Comparison of ENCODE assay signal across 8 mouse cellular contexts in the genomic region with DNA sequence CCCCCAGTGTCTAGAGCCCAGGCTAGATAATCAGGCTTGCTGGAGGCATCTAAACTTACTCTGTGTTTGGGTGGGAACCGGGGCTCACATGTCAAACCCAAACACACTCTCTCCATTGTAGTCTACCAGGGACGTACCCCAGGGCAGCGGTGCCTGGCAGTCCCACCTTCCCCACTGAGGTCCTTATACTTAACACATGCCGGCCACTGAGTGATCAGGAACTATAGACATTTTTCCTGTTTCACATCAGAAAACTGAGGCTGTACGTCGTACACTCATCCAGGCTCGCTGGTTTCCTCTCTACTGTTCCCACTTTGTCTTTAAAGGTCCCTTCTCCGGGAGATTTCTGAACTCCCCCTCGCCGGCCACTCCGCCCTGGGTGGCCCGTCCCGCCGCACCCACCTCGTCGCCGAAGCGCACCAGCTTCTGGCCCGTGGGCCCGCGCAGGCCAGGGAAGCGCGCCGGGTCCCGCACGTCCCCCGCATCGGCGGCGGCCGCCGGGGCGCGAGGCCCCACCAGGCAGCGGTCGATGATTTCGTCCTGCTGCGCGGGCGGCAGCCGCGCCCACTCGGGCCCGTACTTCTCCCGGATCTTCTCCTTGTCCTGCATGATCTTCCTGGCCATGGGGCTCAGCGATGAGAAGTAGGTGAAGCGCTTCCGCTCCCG. TPM values are rescaled to one million over a fixed set of nuclear protein-coding genes. Genes with fewer than 3 reads are reported as not detected.
DNase-seq lines count a peak whose midpoint lies in the region; ATAC-seq and TF ChIP-seq lines count a peak whose summit lies in the region.

No protein-coding gene starts in this region.

- H3K9ac ChIP-seq in heart, embryonic 15.5 days = peak overlapping the region; percentile 97
- H3K9ac ChIP-seq in liver, embryonic 14.5 days (replicated peaks) = peak overlapping the region; percentile 79
- peak overlapping the region; percentile 98 for H3K9ac ChIP-seq in stomach, embryonic 15.5 days

- DNase-seq in cerebellum, adult 2 months = no peak
- no peak for DNase-seq in cerebellum, adult 11-12 months
- peak; percentile 21 for DNase-seq in thymus, postnatal 4 days
- no peak for DNase-seq in thymus, postnatal 0 days (ENCODE audit: low spot score)
- no peak for DNase-seq in liver, embryonic 14.5 days (ENCODE audit: low read depth in 3 of 3, low spot score in 3 of 3)

- under 1% methylated on average over 49 of the region's 49 CpGs for WGBS in cerebellum, adult 2 months
- WGBS in heart, embryonic 15.5 days = under 1% methylated on average over 43 of the region's 49 CpGs
- WGBS in liver, embryonic 14.5 days (ENCODE audit: insufficient replicate concordance) = under 1% methylated on average over 48 of the region's 49 CpGs
- 0% methylated on average over 47 of the region's 49 CpGs for WGBS in stomach, embryonic 15.5 days

- H3K4me3 ChIP-seq in cerebellum, adult 2 months (replicated peaks; ENCODE audit: insufficient read depth, low read depth, low read length) = peak overlapping the region; percentile 62
- H3K4me3 ChIP-seq in heart, embryonic 15.5 days = peak overlapping the region; percentile 86
- H3K4me3 ChIP-seq in liver, embryonic 14.5 days (ENCODE audit: insufficient read depth in 1 of 2, low read depth in 2 of 2, low read length in 2 of 2) = peak overlapping the region; percentile 72 to 78
- peak overlapping the region; percentile 87 for H3K4me3 ChIP-seq in stomach, embryonic 15.5 days (replicated peaks)

- TF ChIP-seq POLR2A in cerebellum, adult 2 months (IDR thresholded peaks at IDR 0.05; ENCODE audit: borderline replicate concordance, insufficient read depth, low read length) = no peak

- H3K4me2 ChIP-seq in heart, embryonic 15.5 days = peak overlapping the region; percentile 70
- peak overlapping the region; percentile 88 for H3K4me2 ChIP-seq in liver, embryonic 14.5 days (ENCODE audit: low read depth)
- peak overlapping the region; percentile 76 for H3K4me2 ChIP-seq in stomach, embryonic 15.5 days

- no peaks in the 10 kb centered on the region for H3K9me3 ChIP-seq in heart, embryonic 15.5 days (replicated peaks)
- H3K9me3 ChIP-seq in liver, embryonic 14.5 days (ENCODE audit: control insufficient read depth, low read length) = no peaks in the 10 kb centered on the region
- H3K9me3 ChIP-seq in stomach, embryonic 15.5 days = no peaks in the 10 kb centered on the region

- no peaks in the 10 kb centered on the region for H3K36me3 ChIP-seq in heart, embryonic 15.5 days
- no peaks in the 10 kb centered on the region for H3K36me3 ChIP-seq in liver, embryonic 14.5 days (replicated peaks; ENCODE audit: control insufficient read depth, insufficient read depth, low read depth)
- H3K36me3 ChIP-seq in stomach, embryonic 15.5 days = no peaks in the 10 kb centered on the region

- peaks cover 6% of the 10 kb centered on the region; the same call in 1 of the 2 replicates for H3K4me1 ChIP-seq in cerebellum, adult 2 months (ENCODE audit: control insufficient read depth, insufficient read depth, low read length)
- H3K4me1 ChIP-seq in heart, embryonic 15.5 days (replicated peaks) = peaks cover 51% of the 10 kb centered on the region
- peaks cover 26 to 42% of the 10 kb centered on the region in 2 experiments for H3K4me1 ChIP-seq in liver, embryonic 14.5 days (replicated peaks; ENCODE audit: control insufficient read depth in 2 of 2, insufficient read depth in 2 of 2, low read length in 1 of 2)
- peaks cover 40% of the 10 kb centered on the region for H3K4me1 ChIP-seq in stomach, embryonic 15.5 days

- no peak for TF ChIP-seq EP300 in liver, embryonic 14.5 days (IDR thresholded peaks at IDR 0.05; ENCODE audit: low read depth)

- ATAC-seq in heart, embryonic 15.5 days (replicated peaks; ENCODE audit: insufficient number of reproducible peaks, insufficient read depth, low FRiP score, low read depth) = peak; percentile 19; the same call in 1 of the 2 replicates
- peak; percentile 33 for ATAC-seq in liver, embryonic 14.5 days (ENCODE audit: insufficient read depth)
- peak; percentile 23; the same call in 1 of the 2 replicates for ATAC-seq in stomach, embryonic 15.5 days (ENCODE audit: insufficient read depth, low FRiP score, low read depth)
- no peak for ATAC-seq in megakaryocyte-erythroid progenitor cell, adult 5-6 weeks (replicated peaks; ENCODE audit: low FRiP score, low TSS enrichment, poor library complexity, severe bottlenecking)

- H3K27ac ChIP-seq in cerebellum, adult 2 months (ENCODE audit: insufficient read depth, low read length) = peak overlapping the region; percentile 25; the same call in 1 of the 2 replicates
- H3K27ac ChIP-seq in heart, embryonic 15.5 days = peak overlapping the region; percentile 96
- peak overlapping the region; percentile 27; the same call in 1 of the 2 replicates for H3K27ac ChIP-seq in liver, embryonic 14.5 days
- peak overlapping the region; percentile 92 for H3K27ac ChIP-seq in stomach, embryonic 15.5 days

- H3K27me3 ChIP-seq in cerebellum, adult 2 months (ENCODE audit: control insufficient read depth, insufficient read depth, low read length) = no peaks in the 10 kb centered on the region
- no peaks in the 10 kb centered on the region for H3K27me3 ChIP-seq in heart, embryonic 15.5 days
- no peaks in the 10 kb centered on the region for H3K27me3 ChIP-seq in liver, embryonic 14.5 days (ENCODE audit: control insufficient read depth, insufficient read depth, low read length)
- H3K27me3 ChIP-seq in stomach, embryonic 15.5 days (replicated peaks) = no peaks in the 10 kb centered on the region

- TF ChIP-seq CTCF in cerebellum, adult 2 months (IDR thresholded peaks at IDR 0.05; ENCODE audit: borderline replicate concordance, insufficient read depth, low read depth, low read length) = no peak
- no peak for TF ChIP-seq CTCF in liver, embryonic 14.5 days (IDR thresholded peaks at IDR 0.05; ENCODE audit: low read depth)

RNA-seq across cellular contexts. Expression of a gene that starts 0.6 kb away (rescaled TPM):
- 63.8 and 67.8 TPM in 2 replicates for polyA plus RNA-seq in cerebellum, adult 2 months (2012; rRNA removed)
- polyA plus RNA-seq in thymus, postnatal 0 days (2015; fragmentation: Nextera tagmentation; extraction: Ambion mirVana) = 6.7 and 6.9 TPM in 2 replicates
- polyA plus RNA-seq in heart, embryonic 15.5 days (2015; fragmentation: Nextera tagmentation; extraction: Ambion mirVana) = 40.9 and 49.2 TPM in 2 replicates
- polyA plus RNA-seq in liver, embryonic 14.5 days (2012; rRNA removed) = 8.2 and 8.7 TPM in 2 replicates
- polyA plus RNA-seq in liver, embryonic 14.5 days (2014; fragmentation: Nextera tagmentation; extraction: Ambion mirVana) = 5.5 and 7.7 TPM in 2 replicates
- 25.1 and 26.5 TPM in 2 replicates for polyA plus RNA-seq in stomach, embryonic 15.5 days (2015; fragmentation: Nextera tagmentation; extraction: Ambion mirVana)
- total RNA-seq in megakaryocyte-erythroid progenitor cell, adult 5-6 weeks (2014; fragmentation: Nextera tagmentation) = 33.5 and 34.7 TPM in 2 replicates
- 3.7 and 4.4 TPM in 2 replicates for total RNA-seq in megakaryocyte-erythroid progenitor cell, adult 5-6 weeks (2017)

RNA-seq across cellular contexts. Expression of a gene that starts 59.2 kb away (rescaled TPM):
- 39.1 and 41.6 TPM in 2 replicates for polyA plus RNA-seq in cerebellum, adult 2 months (2012; rRNA removed)
- 50.8 and 54.3 TPM in 2 replicates for polyA plus RNA-seq in thymus, postnatal 0 days (2015; fragmentation: Nextera tagmentation; extraction: Ambion mirVana)
- polyA plus RNA-seq in heart, embryonic 15.5 days (2015; fragmentation: Nextera tagmentation; extraction: Ambion mirVana) = 24.3 and 29.7 TPM in 2 replicates
- polyA plus RNA-seq in liver, embryonic 14.5 days (2012; rRNA removed) = 7.3 and 12.0 TPM in 2 replicates
- 18.3 and 19.4 TPM in 2 replicates for polyA plus RNA-seq in liver, embryonic 14.5 days (2014; fragmentation: Nextera tagmentation; extraction: Ambion mirVana)
- 45.9 and 49.4 TPM in 2 replicates for polyA plus RNA-seq in stomach, embryonic 15.5 days (2015; fragmentation: Nextera tagmentation; extraction: Ambion mirVana)
- 64.6 and 73.5 TPM in 2 replicates for total RNA-seq in megakaryocyte-erythroid progenitor cell, adult 5-6 weeks (2014; fragmentation: Nextera tagmentation)
- total RNA-seq in megakaryocyte-erythroid progenitor cell, adult 5-6 weeks (2017) = 41.7 and 50.7 TPM in 2 replicates

RNA-seq across cellular contexts. Expression of a gene that starts 59.4 kb away (rescaled TPM):
- polyA plus RNA-seq in cerebellum, adult 2 months (2012; rRNA removed) = 19.5 and 20.3 TPM in 2 replicates
- polyA plus RNA-seq in thymus, postnatal 0 days (2015; fragmentation: Nextera tagmentation; extraction: Ambion mirVana) = 20.5 and 23.3 TPM in 2 replicates
- 12.6 and 17.9 TPM in 2 replicates for polyA plus RNA-seq in heart, embryonic 15.5 days (2015; fragmentation: Nextera tagmentation; extraction: Ambion mirVana)
- polyA plus RNA-seq in liver, embryonic 14.5 days (2012; rRNA removed) = 5.5 and 6.0 TPM in 2 replicates
- 4.2 and 5.1 TPM in 2 replicates for polyA plus RNA-seq in liver, embryonic 14.5 days (2014; fragmentation: Nextera tagmentation; extraction: Ambion mirVana)
- polyA plus RNA-seq in stomach, embryonic 15.5 days (2015; fragmentation: Nextera tagmentation; extraction: Ambion mirVana) = 22.5 and 24.3 TPM in 2 replicates
- 20.9 and 32.3 TPM in 2 replicates for total RNA-seq in megakaryocyte-erythroid progenitor cell, adult 5-6 weeks (2014; fragmentation: Nextera tagmentation)
- 3.3 and 4.4 TPM in 2 replicates for total RNA-seq in megakaryocyte-erythroid progenitor cell, adult 5-6 weeks (2017)

Comparison
In these comparisons a context has a peak if more than half of its experiments do, and no peak if none do; other contexts are left out.
1. H3K27ac ChIP-seq: peak in every context shown above with its lines; median percentile 96 in heart, embryonic 15.5 days; 92 in stomach, embryonic 15.5 days; 27 in liver, embryonic 14.5 days; 25 in cerebellum, adult 2 months.